Mouse (Mus musculus): Measurements from ENCODE around the gene Gm20894.
"Not testable (repeated sequence)": the region's sequence is repeated elsewhere in the genome, so short reads cannot be mapped to it uniquely, and the experiment has no call there.

The Gm20894 gene

GRCm38 (mm10) chrY:28271412-28271811, at the start of gene Gm20894:
Gm20894 (minus strand) TSS chrY:28271512.
- in situ Hi-C loops (cut with MboI, MseI), result not testable (repeated sequence)
